In the genomic region with DNA sequence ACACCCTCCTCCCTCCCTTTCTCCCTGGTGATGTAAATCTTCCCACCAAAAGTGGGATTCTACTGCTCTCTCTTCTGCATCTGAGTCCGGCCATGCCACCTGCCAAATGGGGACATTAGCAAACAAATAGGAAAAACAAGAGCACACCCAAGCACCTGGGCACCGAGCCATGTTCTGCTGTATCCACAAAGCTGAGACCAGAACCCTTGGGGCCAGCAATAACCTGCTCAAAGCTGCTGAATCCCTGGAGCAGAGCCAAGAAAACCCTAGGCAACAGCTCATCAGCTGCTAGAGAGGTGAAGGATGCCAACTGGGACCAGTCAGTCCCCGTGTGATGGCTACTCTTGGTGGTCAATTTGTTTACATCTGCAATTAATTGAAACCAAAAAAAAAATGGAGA, we compare ENCODE assay signal across 8 mouse cellular contexts.
DNase-seq lines count a peak whose midpoint lies in the region; ATAC-seq and TF ChIP-seq lines count a peak whose summit lies in the region.

No protein-coding gene starts in this region.

- no peak overlapping the region for H3K4me2 ChIP-seq in forebrain, embryonic 13.5 days
- no peak overlapping the region for H3K4me2 ChIP-seq in hindbrain, embryonic 16.5 days (ENCODE audit: low read length)

- H3K9me3 ChIP-seq in forebrain, embryonic 13.5 days (replicated peaks): peaks cover 6% of the 10 kb centered on the region; the same call in 1 of the 2 replicates
- H3K9me3 ChIP-seq in forebrain, embryonic 10.5 days: peaks cover 6% of the 10 kb centered on the region
- peaks cover 5% of the 10 kb centered on the region; the same call in 1 of the 2 replicates for H3K9me3 ChIP-seq in hindbrain, embryonic 16.5 days (ENCODE audit: control insufficient read depth, low read length)

- H3K27me3 ChIP-seq in forebrain, embryonic 13.5 days: peaks cover 15% of the 10 kb centered on the region; the same call in 1 of the 2 replicates
- peaks cover 76% of the 10 kb centered on the region for H3K27me3 ChIP-seq in forebrain, embryonic 10.5 days (ENCODE audit: poor library complexity, severe bottlenecking)
- H3K27me3 ChIP-seq in hindbrain, embryonic 16.5 days (replicated peaks; ENCODE audit: control insufficient read depth, insufficient read depth, low read length): no peaks in the 10 kb centered on the region

- peak; percentile 33 for ATAC-seq in forebrain, embryonic 13.5 days
- ATAC-seq in hindbrain, embryonic 16.5 days: peak; percentile 74; the same call in 1 of the 2 replicates
- no peak for ATAC-seq in monocyte, adult 5-6 weeks (replicated peaks; ENCODE audit: insufficient number of reproducible peaks, low FRiP score, low TSS enrichment, poor library complexity, severe bottlenecking)

- H3K36me3 ChIP-seq in forebrain, embryonic 13.5 days (ENCODE audit: poor library complexity, severe bottlenecking): no peaks in the 10 kb centered on the region
- H3K36me3 ChIP-seq in forebrain, embryonic 10.5 days (replicated peaks): no peaks in the 10 kb centered on the region
- H3K36me3 ChIP-seq in hindbrain, embryonic 16.5 days (ENCODE audit: control insufficient read depth, insufficient read depth, low read length): no peaks in the 10 kb centered on the region

- H3K4me3 ChIP-seq in forebrain, embryonic 13.5 days: no peak overlapping the region
- H3K4me3 ChIP-seq in forebrain, embryonic 10.5 days: no peak overlapping the region
- no peak overlapping the region for H3K4me3 ChIP-seq in hindbrain, embryonic 16.5 days (ENCODE audit: low read length)
- H3K4me3 ChIP-seq in left cerebral cortex, adult 2 months: no peak overlapping the region

- intact Hi-C loops in left cerebral cortex, adult 2 months (cut with DNase I): loop anchor here (10.0 kb wide), 1 partner anchor 583 kb away; no protein-coding TSS in a partner anchor

- H3K27ac ChIP-seq in forebrain, embryonic 13.5 days: no peak overlapping the region
- no peak overlapping the region for H3K27ac ChIP-seq in forebrain, embryonic 10.5 days
- H3K27ac ChIP-seq in hindbrain, embryonic 16.5 days (ENCODE audit: low read depth, low read length): no peak overlapping the region
- H3K27ac ChIP-seq in left cerebral cortex, adult 2 months: no peak overlapping the region

- 40% methylated on average over 3 of the region's 3 CpGs for WGBS in forebrain, embryonic 13.5 days
- 82% methylated on average over 3 of the region's 3 CpGs for WGBS in forebrain, embryonic 10.5 days
- 19% methylated on average over 3 of the region's 3 CpGs for WGBS in hindbrain, embryonic 16.5 days

- H3K9ac ChIP-seq in forebrain, embryonic 13.5 days: no peak overlapping the region
- H3K9ac ChIP-seq in hindbrain, embryonic 16.5 days (ENCODE audit: low read depth, low read length): no peak overlapping the region

- DNase-seq in forebrain, embryonic 10.5 days (ENCODE audit: extremely low spot score, low spot score): no peak
- peak; percentile 51 for DNase-seq in right cerebral cortex, postnatal 4 days
- no peak for DNase-seq in right cerebral cortex, postnatal 25 days
- DNase-seq in T-cell, adult 2 months (ENCODE audit: low spot score): no peak
- no peak for DNase-seq in left cerebral cortex, adult 2 months (ENCODE audit: extremely low spot score in 1 of 2, low spot score in 2 of 2)

- no peak for TF ChIP-seq CTCF in left cerebral cortex, adult 2 months (IDR thresholded peaks at IDR 0.05)

- H3K4me1 ChIP-seq in forebrain, embryonic 13.5 days: peaks cover 32% of the 10 kb centered on the region
- H3K4me1 ChIP-seq in forebrain, embryonic 10.5 days: peaks cover 23% of the 10 kb centered on the region
- H3K4me1 ChIP-seq in hindbrain, embryonic 16.5 days (ENCODE audit: control insufficient read depth, insufficient read depth, low read depth, low read length): peaks cover 12% of the 10 kb centered on the region
